Comparison of ENCODE assay signal across 9 mouse cellular contexts in genomic region chr17:69256441-69256840, GRCm38 (mm10).
DNase-seq lines count a peak whose midpoint lies in the region; ATAC-seq and TF ChIP-seq lines count a peak whose summit lies in the region.
"Had no signal": no experiment of that assay in that cellular context is flagged by ENCODE, and none has a peak within 500 bp of the region (broad histone marks: within the 10 kb centered on the region; RNA-seq: fewer than 3 reads in every experiment).

No protein-coding gene starts in this region.

- no peaks in the 10 kb centered on the region for H3K4me1 ChIP-seq in forebrain, postnatal 0 days (ENCODE audit: insufficient read depth)
- no peaks in the 10 kb centered on the region for H3K4me1 ChIP-seq in midbrain, embryonic 10.5 days
- H3K4me1 ChIP-seq in kidney, embryonic 16.5 days (ENCODE audit: insufficient read depth, low read length), result no peaks in the 10 kb centered on the region

- H3K36me3 ChIP-seq in forebrain, postnatal 0 days (ENCODE audit: insufficient read depth), result peaks cover 13% of the 10 kb centered on the region
- no peaks in the 10 kb centered on the region for H3K36me3 ChIP-seq in midbrain, embryonic 10.5 days
- no peaks in the 10 kb centered on the region for H3K36me3 ChIP-seq in kidney, embryonic 16.5 days (ENCODE audit: insufficient read depth, low read length)

- no peak overlapping the region for H3K4me3 ChIP-seq in forebrain, postnatal 0 days (ENCODE audit: low read depth, low read length)
- H3K4me3 ChIP-seq in midbrain, embryonic 10.5 days, result no peak overlapping the region
- H3K4me3 ChIP-seq in kidney, embryonic 16.5 days (ENCODE audit: low read length), result no peak overlapping the region
- H3K4me3 ChIP-seq: embryonic facial prominence, embryonic 13.5 days had no signal

- intact Hi-C loops in left cerebral cortex, postnatal 14 days (cut with DNase I), result no loop called here

- WGBS in forebrain, postnatal 0 days, result 49% methylated on average over 9 of the region's 9 CpGs
- 58% methylated on average over 9 of the region's 9 CpGs for WGBS in midbrain, embryonic 10.5 days
- 39% methylated on average over 9 of the region's 9 CpGs for WGBS in kidney, embryonic 16.5 days

- no peak overlapping the region for H3K4me2 ChIP-seq in forebrain, postnatal 0 days (ENCODE audit: low read depth)
- H3K4me2 ChIP-seq in kidney, embryonic 16.5 days (replicated peaks; ENCODE audit: low read depth, low read length), result no peak overlapping the region
- H3K4me2 ChIP-seq: embryonic facial prominence, embryonic 13.5 days had no signal

- peak; percentile 15 for DNase-seq in adrenal gland, postnatal 25 days
- DNase-seq in adrenal gland, adult 2 months, result no peak
- peak; percentile 25 to 31 for DNase-seq in left cerebral cortex, postnatal 14 days (ENCODE audit: low spot score in 2 of 2)
- DNase-seq in left cerebral cortex, adult 8-10 months (ENCODE audit: low spot score in 2 of 2), result no peak
- peak; percentile 48 for DNase-seq in forebrain, postnatal 0 days
- peak; percentile 30 for DNase-seq in midbrain, embryonic 10.5 days (ENCODE audit: low spot score)
- no peak for DNase-seq in c-Kit-positive CD71-positive TER-119-positive erythroid progenitor cells, embryonic 14.5 days (ENCODE audit: low spot score)

- TF ChIP-seq CTCF in forebrain, postnatal 0 days (IDR thresholded peaks at IDR 0.05; ENCODE audit: low read depth), result peak; percentile 67

- H3K9ac ChIP-seq in forebrain, postnatal 0 days, result no peak overlapping the region
- no peak overlapping the region for H3K9ac ChIP-seq in kidney, embryonic 16.5 days (replicated peaks; ENCODE audit: low read length)
- H3K9ac ChIP-seq: embryonic facial prominence, embryonic 13.5 days had no signal

- no peak overlapping the region for H3K27ac ChIP-seq in forebrain, postnatal 0 days (ENCODE audit: low read depth, low read length)
- no peak overlapping the region for H3K27ac ChIP-seq in midbrain, embryonic 10.5 days (replicated peaks)
- H3K27ac ChIP-seq in kidney, embryonic 16.5 days (ENCODE audit: low read length), result no peak overlapping the region
- H3K27ac ChIP-seq: embryonic facial prominence, embryonic 13.5 days had no signal

- peak; percentile 56; the same call in 1 of the 2 replicates for ATAC-seq in forebrain, postnatal 0 days
- no peak for ATAC-seq in kidney, embryonic 16.5 days (ENCODE audit: low FRiP score, low TSS enrichment)

- no peaks in the 10 kb centered on the region for H3K9me3 ChIP-seq in forebrain, postnatal 0 days (ENCODE audit: low read length)
- H3K9me3 ChIP-seq in midbrain, embryonic 10.5 days (replicated peaks), result no peaks in the 10 kb centered on the region
- H3K9me3 ChIP-seq in kidney, embryonic 16.5 days (ENCODE audit: low read length), result no peaks in the 10 kb centered on the region
- H3K9me3 ChIP-seq: embryonic facial prominence, embryonic 13.5 days had no signal

- no peaks in the 10 kb centered on the region for H3K27me3 ChIP-seq in forebrain, postnatal 0 days (ENCODE audit: insufficient read depth, low read length)
- no peaks in the 10 kb centered on the region for H3K27me3 ChIP-seq in midbrain, embryonic 10.5 days (ENCODE audit: low read depth, poor library complexity, severe bottlenecking)
- H3K27me3 ChIP-seq in kidney, embryonic 16.5 days (ENCODE audit: insufficient read depth, low read length), result no peaks in the 10 kb centered on the region
- H3K27me3 ChIP-seq: embryonic facial prominence, embryonic 13.5 days had no signal

Comparison
In these comparisons a context has a peak if more than half of its experiments do, and no peak if none do; other contexts are left out.
1. DNase-seq: peak in adrenal gland, postnatal 25 days (single experiment), left cerebral cortex, postnatal 14 days (2 of 2), forebrain, postnatal 0 days (single experiment) and midbrain, embryonic 10.5 days (single experiment); none in adrenal gland, adult 2 months (single experiment), left cerebral cortex, adult 8-10 months (0 of 2) and c-Kit-positive CD71-positive TER-119-positive erythroid progenitor cells, embryonic 14.5 days (single experiment).